Mouse (Mus musculus): ENCODE results near the gene Aptx. TPM values are rescaled to one million over a fixed set of nuclear protein-coding genes. Genes with fewer than 3 reads are reported as not detected.

The Aptx gene
- total RNA-seq (2014; fragmentation: Nextera tagmentation) (9.3 and 15.6 TPM in 2 replicates), total RNA-seq (2017) (14.5 and 16.2 TPM in 2 replicates)

DNA sequence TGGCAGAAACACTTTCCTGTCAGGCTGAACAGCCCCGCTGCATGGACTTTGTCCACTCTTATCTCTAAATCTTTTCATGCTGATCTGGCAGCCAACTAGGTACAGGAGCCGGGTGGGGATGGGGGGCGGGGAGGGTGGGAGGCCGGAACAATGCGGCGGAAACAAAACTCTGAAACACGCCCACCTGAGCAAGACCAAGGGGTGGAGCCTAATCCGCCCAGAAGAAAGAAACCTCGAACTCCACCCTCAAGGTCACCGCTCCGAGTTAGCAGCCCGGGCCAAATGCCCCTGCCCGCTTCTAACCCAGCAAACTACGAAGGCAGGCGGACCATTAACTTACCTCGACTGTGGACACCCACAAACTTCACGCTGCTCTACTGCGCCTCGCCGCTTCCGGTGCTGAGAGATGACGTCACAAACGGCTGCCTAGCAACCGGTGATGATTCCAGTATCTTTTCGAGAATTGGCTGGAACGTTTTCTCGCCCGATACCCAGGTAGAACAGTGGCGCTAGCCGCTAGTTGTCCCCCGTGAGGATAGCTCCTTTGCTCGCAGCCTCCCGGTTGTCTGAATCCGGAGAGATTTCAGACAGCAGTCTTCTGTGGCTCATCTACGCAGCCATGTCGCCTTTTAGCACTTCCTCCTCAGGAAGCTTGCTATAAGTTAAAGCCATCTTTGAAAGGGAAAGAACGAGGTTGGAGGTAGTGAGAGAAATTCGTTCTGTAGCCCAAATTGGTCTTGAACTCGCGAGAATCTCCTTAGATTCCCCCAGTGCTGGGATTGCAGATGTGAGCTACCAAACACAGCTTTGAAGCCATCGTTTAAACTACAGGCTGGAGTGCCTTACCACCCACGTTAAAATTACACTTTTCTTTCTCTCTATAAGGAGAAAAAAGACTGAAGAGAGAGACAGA, at the start of gene Aptx:
Aptx (minus strand) TSS at position 398 of the 913 bp plus-strand sequence.
- ATAC-seq (replicated peaks; ENCODE audit: low FRiP score, low TSS enrichment, poor library complexity, severe bottlenecking), result peak; percentile 96

DNA sequence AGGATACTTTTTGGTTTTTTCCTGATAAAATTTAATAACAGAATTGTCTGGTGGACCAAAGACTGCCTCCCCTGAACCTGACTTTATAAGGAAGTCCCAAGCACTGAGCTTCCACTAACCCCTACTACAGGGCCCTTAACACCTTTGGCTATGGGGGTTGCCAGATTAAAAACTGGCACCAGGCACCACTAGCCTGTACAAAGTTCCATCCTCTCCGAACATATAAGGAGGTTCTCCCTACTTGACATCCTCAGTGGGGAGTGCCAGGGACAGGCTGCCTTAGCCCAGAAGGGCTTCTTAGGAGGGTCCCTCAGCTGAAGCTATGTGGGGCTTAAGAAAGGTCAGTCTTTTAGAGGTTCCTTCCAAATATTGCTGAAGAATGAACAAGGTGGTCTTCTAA, 32.4 kb upstream of the Aptx start:
- ATAC-seq (replicated peaks; ENCODE audit: low FRiP score, low TSS enrichment, poor library complexity, severe bottlenecking), result no peak

DNA sequence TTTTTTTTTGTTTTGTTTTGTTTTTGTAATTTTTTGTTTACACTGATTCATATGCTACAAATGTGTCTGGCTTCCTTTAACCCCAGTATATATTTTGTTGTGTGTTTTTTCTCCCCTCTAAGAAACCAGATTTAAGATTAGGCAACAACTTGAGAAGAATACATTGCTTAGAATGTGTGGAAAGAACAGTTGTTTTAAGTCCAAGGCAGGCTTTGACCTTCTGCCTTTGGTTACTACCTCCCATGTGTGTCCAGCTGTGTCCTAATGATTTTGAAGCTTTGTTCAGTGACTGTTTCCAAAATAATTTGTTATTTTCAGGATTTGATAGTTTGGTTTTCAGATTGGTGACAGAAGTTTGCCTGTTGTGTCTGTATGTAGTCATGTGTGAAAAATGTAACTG, 28.3 kb upstream of the Aptx start:
- ATAC-seq (replicated peaks; ENCODE audit: low FRiP score, low TSS enrichment, poor library complexity, severe bottlenecking), result no peak

DNA sequence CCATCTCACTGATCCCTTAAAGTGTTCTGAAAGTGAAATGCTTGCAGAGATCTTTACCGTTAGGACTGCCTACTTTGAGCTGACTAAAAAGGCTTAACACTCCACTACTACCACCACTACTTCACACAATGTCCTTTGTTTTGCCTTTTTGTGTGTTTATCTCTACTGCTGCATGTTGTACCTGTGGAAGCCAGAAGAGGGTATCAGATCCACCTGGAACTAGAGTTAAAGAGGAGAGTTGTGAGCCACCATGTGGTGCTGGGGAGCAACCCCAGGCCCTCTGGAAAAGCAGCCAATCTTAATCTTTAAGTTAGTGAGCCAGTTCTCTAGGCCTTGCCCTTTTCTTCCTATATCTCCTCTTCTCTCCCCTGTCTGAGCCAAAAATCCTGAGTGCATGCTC, 24.3 kb upstream of the Aptx start:
- peak; percentile 37 for ATAC-seq (replicated peaks; ENCODE audit: low FRiP score, low TSS enrichment, poor library complexity, severe bottlenecking)

DNA sequence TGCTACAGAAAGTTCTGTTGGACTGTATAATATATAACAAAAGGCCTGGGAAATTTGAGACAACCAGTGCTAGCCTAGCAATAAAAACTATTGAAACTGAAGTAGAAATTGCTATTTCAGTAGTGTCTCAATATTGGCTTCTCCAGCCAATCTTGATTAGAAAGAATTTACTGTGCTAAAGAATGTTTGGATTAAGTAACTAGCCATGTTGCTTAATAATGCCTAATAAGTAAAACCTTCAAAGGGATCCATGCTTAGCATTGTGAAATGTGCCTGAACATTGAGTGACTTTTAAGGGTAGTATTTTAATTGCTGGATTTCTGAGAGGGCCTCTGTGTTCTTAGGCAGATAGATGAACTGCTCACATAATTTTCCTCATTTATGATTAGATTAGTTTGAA, 22.6 kb upstream of the Aptx start:
- ATAC-seq (replicated peaks; ENCODE audit: low FRiP score, low TSS enrichment, poor library complexity, severe bottlenecking), result no peak

DNA sequence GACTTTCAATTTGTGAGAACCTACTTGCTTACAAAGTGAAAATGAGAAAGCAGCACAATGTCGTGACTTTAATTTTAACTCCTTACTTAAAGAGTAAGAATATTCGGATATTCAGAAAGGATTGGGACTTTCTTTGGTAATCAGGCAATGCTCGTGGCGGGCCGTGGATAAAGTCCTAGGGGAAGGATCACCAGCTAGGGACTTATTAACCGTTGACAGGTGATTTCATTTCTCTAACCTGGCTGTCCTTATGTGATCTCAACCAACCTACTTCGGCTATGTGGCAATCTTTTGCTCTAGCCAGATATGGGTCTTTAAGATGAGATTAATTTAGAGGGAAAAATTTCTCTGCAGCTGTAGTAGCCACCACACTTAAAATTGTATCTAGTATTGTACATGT, 22.1 kb upstream of the Aptx start:
- no peak for ATAC-seq (replicated peaks; ENCODE audit: low FRiP score, low TSS enrichment, poor library complexity, severe bottlenecking)

DNA sequence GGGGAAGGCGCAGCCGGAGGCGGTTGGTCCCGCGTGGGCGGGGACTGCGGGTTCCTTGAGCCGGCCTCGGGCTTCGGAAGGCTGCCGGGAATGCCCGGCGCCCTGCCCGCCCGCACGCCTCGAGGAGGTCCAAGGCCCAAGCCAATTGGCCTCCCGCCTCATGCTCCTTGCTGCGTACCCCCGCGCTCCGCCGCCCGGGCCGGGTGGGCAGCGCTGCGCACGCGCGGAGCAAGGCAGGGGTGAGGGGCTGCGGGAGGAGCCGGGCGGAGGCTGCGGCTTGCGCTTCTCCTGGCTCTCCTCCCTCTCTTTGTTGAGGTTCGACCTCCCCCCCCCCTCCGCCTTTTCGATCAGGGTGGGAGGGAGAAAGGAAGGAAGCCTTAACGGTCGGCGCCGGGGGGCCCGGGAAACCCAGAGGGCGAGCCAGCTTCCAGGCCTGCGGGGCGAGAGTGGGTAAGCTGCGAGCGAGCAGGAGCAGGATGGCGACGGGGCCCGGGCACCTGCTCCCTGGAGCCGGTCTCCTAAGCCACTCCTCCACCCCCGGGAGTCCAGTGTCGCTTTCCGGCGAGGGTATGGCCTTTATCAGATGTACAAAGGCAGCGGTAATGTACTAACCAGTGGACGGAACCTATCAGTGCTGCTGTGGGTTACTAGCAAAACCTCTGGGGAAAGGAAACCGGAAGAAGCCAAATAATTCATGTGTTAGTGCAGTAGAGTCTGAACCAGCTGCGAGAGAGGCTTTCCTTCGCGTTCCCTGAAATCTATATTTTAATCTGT, 19.9 kb upstream of the Aptx start:
- peak; percentile 74 for ATAC-seq (replicated peaks; ENCODE audit: low FRiP score, low TSS enrichment, poor library complexity, severe bottlenecking)

DNA sequence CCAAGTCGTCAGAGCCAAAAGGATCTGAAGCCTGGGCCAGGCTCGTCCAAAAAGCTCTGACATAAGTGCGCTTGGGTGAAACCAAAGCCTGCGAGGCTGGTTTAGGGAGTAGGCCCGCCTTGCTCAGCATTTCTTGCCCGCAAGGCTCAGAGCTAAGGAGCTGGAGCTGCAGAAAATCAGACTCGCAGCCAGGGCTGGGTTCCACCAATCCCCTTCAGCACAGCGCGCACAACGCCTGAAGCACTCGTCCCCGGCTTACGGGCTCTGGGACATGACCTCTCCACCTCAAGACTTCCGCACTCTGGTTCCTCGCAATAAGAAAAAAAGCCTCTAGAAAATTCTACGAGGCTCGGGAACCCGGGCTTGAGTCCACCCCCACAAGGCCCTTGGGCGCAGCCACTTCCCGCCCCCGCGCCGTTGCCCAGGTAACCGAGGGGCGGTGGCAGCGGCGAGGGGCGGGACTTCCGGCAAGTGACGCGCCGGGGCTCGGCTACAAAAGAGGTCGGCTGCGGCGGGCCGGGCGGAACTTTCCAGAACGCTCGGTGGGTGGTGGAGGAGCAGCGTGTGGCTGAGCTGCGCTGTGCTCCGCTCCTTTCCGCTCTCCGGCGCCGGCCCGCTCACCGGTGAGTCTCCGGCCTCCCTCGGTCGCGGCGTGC, 19.1 kb upstream of the Aptx start, which contains the start of gene Dnaja1:
Dnaja1 (plus strand) TSS at position 140 of the 656 bp plus-strand sequence.
- ATAC-seq (replicated peaks; ENCODE audit: low FRiP score, low TSS enrichment, poor library complexity, severe bottlenecking), result peak; percentile 77

DNA sequence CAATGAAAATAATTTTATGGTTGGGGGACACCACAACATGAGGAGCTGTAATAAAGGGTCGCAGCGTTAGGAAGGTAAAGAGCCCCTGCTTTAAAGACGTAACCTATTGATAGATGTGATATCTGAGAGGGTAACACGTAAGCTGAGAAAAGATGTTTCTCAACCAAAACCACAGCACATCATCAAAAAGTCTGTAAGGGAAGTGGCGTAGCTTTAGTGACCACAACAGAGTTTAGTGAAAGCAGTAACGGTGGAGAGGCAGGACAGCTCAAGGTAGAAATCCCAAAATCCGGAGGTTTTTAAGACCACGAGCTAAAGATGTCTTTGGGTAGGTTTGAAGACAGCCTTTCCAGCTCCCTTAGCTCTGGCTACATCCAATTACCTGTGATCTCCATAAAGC, 17.9 kb upstream of the Aptx start:
- ATAC-seq (replicated peaks; ENCODE audit: low FRiP score, low TSS enrichment, poor library complexity, severe bottlenecking), result no peak

DNA sequence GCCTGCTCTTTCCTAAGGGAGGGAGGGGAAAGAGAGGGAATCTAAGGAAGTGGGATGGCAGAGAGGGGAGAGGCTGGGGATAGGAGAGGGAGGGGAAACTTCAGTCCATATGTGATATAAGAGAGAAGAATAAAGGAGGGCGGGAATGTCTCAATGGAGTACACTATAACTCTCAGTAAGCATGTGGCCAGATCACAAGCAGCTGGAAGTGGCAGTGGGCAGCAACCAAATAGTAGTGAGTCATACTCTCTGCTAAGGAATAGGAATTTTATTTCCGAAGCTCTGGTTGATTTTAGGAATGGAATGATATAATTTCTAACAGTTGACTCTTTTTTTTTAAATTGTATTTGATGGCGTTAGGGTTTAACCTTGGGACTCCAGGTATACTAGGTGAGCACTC, 14.1 kb upstream of the Aptx start:
- no peak for ATAC-seq (replicated peaks; ENCODE audit: low FRiP score, low TSS enrichment, poor library complexity, severe bottlenecking)

DNA sequence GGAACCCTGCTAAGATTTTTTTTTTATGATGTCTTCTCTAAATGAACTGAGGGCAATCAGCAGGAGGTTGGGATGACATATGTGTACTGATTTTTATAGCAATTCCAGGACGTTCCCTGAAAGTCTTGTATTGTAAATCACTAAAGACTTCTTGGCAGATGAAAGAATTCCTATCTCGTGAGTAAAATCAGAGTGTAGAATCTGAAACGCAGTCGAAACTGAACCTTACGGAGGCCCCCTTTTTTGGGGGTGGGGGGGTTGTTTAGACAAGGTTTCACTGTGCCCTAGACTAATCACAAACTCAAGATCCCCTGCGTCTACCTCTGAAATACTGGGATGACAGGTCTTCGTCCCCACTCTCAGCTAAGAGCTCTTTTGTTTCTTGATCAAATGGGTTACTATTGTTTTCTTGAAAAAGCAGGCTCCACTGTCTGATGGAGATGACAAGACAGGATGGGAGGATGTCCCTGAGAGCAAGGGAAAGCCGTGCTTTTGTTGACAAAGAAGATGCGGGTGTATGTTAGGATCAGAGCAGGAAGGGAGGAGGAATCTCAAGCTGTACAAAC, 799 bp upstream of the Aptx start:
- no peak for ATAC-seq (replicated peaks; ENCODE audit: low FRiP score, low TSS enrichment, poor library complexity, severe bottlenecking)

DNA sequence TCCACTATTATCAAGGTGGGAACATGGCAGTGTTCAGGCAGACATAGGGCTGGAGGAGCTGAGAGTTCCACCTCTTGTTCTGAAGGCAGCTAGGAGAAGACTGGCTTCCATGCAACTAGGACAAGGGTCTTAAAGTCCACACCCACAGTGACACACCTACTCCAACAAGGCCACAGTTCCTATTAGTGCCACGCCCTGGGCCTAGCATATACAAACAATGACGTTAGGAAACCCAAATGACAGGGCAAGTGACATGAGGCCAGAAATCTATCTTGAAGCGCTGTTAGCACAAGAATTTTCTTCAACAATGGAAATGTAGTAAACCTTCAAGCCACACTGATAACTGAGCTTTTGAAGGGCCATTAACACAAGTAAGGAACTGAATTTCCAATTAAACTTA, 1.2 kb downstream of the Aptx start:
- no peak for ATAC-seq (replicated peaks; ENCODE audit: low FRiP score, low TSS enrichment, poor library complexity, severe bottlenecking)

DNA sequence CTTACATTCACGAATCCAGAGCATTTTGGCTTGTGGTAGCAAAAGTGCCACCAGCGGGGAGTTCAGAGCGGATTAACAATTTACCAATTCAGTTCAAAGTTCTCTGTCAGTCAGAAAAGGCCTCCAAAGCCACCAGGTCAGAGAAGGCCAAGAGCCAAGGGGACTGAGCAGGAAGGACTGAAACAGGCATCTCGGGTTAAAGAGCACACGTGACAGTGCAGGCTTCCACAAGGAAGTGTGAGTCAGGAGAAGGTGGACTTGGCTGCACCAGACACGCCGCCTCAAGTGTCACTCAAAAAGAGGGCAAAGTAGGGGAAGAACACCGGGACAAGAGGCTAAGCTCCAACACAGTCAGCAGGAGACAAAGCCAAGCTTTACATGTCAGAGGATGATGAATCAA, 2.8 kb downstream of the Aptx start:
- no peak for ATAC-seq (replicated peaks; ENCODE audit: low FRiP score, low TSS enrichment, poor library complexity, severe bottlenecking)

DNA sequence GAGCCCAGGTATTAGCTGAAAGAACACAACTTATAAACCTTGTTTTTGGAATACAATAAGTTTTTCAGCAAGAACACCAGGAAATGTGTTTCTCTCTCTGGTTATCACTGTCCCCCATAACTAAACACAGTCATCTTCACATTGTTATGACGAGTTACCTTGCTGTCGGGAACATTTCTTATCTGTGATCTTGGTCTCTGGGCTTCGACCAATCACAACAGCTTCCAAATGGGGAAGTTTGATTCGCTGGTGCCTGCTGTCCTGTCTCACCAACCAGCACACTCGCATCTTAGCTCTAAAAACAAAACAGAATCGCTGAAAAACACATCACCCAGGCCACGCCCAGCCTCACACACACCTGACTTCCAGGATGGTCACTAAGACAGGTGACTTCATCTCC, 5.9 kb downstream of the Aptx start:
- no peak for ATAC-seq (replicated peaks; ENCODE audit: low FRiP score, low TSS enrichment, poor library complexity, severe bottlenecking)

DNA sequence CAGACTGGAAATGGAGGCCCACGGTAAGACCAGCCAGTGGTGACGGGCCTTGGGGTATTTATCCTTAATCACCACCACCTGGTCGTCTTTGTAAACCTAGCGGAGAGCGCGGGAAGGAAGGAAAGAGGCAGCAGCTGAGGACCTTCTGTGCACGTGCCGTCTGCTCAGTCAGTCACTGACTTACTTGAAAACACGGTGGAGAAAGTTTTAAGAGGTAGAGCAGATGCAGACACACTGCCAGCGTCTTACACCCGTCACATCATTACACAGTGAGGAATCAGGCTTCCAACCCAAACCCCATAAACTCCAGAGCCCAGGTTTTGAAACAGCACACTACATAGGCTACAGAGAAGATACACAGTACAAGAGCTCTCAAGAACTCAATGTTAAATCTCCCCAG, 11.9 kb downstream of the Aptx start:
- ATAC-seq (replicated peaks; ENCODE audit: low FRiP score, low TSS enrichment, poor library complexity, severe bottlenecking), result no peak

DNA sequence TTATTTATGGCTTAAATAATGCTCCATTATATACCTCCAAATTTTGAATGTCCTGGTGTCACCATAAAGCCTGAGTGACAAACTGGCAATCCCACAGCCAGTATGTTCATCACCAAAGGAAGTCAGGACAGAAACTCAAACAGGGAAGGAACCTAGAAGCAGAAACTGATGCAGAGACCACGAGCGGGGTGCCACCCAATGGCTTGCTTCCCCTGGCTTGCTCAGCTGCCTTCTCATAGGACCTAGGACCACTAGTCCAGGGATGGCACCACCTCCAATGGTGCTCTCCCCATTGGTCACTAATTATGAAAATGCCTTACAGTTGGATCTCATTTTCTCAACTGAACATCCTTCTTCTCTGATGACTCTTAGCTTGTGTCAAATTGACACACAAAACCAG, 19.7 kb downstream of the Aptx start:
- ATAC-seq (replicated peaks; ENCODE audit: low FRiP score, low TSS enrichment, poor library complexity, severe bottlenecking), result no peak

DNA sequence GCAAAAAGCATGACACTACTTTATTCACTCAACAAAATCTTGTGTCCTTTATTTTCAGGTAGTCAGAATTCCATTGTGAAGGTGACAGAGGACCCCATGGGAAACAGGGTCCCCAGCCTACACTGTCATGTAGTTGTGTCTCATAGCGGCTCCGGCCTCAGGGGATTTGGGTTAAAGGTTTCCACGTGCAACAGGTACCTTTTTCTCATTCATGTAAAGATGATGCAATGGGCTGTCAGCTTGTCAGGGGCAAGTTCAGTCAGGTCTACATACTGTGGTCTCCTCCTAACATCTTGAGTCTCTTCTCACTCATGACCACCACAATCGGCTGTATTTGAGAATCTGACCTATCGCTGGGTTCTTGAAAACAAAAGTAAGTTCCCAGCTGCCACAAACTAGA, 20.6 kb downstream of the Aptx start:
- ATAC-seq (replicated peaks; ENCODE audit: low FRiP score, low TSS enrichment, poor library complexity, severe bottlenecking), result no peak

DNA sequence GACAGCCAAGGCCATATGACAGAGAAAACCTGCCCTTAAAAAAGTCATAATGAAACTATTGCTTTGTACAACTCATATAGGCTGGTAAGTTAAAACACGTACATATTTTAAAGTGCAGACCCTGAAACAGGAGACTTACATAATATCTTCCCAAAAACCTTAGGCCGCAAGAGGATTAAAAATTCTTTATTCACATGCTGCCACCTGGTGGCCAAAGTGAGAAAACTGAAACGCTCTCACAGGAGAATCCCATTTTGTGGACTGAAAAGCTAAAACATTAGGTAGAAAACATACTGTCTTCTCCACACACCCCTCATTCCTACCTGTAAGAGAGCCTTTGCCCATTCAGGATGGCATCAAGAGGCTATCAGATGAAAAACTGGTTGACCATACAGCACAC, 21.1 kb downstream of the Aptx start:
- no peak; the same call in 1 of the 2 replicates for ATAC-seq (replicated peaks; ENCODE audit: low FRiP score, low TSS enrichment, poor library complexity, severe bottlenecking)

DNA sequence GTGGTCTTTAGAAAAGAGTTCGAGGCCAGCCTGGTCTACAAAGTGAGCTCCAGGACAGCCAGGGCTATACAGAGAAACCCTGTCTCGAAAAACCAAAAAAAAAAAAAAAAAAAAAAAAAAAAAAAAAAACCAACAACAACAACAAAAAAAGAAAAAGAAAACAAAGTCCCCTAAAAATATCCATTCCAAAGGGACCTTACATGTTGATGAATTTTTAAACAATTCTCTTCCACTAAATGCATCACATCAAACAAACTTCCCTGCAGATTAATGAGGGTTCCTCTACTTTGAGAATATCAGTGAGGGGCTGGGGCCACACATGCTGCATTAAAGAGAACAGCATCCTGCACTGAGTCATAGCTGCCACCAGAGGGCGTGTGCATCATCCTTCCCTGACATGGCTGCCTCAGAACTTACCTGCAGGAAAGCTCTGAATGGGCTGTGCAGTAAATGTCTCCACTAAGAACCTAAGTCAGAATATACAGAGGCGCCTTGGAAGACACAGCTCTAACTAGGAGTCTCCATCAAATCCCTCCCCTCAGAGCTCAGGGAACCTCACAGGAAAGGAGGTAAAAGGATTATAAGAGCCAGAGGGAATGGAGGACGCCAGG, 22.6 kb downstream of the Aptx start:
- peak; percentile 81 for ATAC-seq (replicated peaks; ENCODE audit: low FRiP score, low TSS enrichment, poor library complexity, severe bottlenecking)

Data from megakaryocyte-erythroid progenitor cell, adult 5-6 weeks (primary cell).